Mouse (Mus musculus) intestine, embryonic 14.5 days (tissue): Measurements from ENCODE around the gene Hdac8. TPM values are rescaled to one million over a fixed set of nuclear protein-coding genes. Genes with fewer than 3 reads are reported as not detected.

Experiments used
- ATAC-seq: fragments of 200-750 bp; cut with Nextera tagmentation; replicated peaks from 2 replicates; pipeline ENCODE4 v1.8.0; 2017; ENCODE audit warnings: low read depth, moderate number of reproducible peaks, moderate TSS enrichment, moderate library complexity; ENCODE audit not compliant: low FRiP score, low TSS enrichment
- DNase-seq: peaks from one replicate; pipeline ENCODE4 v3.0.0-alpha.2; 2018; ENCODE audit warnings: low spot score
- H3K27ac ChIP-seq: fragments of 300-500 bp; sonication (generic); 2 replicates; pipeline ENCODE4 v1.5.1; 2014; ENCODE audit warnings: low read depth, mild to moderate bottlenecking, control low read depth
- H3K27me3 ChIP-seq: fragments of 300-500 bp; sonication (generic); replicated peaks from 2 replicates; pipeline ENCODE4 v1.6.1; 2014; ENCODE audit warnings: low read length, control low read depth; ENCODE audit not compliant: control insufficient read depth, insufficient read depth
- H3K36me3 ChIP-seq: fragments of 300-500 bp; sonication (generic); 2 replicates; pipeline ENCODE4 v1.6.1; 2014; ENCODE audit warnings: low read length, control low read depth; ENCODE audit not compliant: control insufficient read depth, insufficient read depth
- H3K4me1 ChIP-seq: fragments of 300-500 bp; sonication (generic); replicated peaks from 2 replicates; pipeline ENCODE4 v1.6.1; 2014; ENCODE audit warnings: low read length, control low read depth, mixed read lengths; ENCODE audit not compliant: control insufficient read depth, insufficient read depth
- H3K4me2 ChIP-seq: fragments of 300-500 bp; sonication (generic); 2 replicates; pipeline ENCODE4 v1.6.1; 2014; ENCODE audit warnings: low read length
- H3K4me3 ChIP-seq: fragments of 300-500 bp; sonication (generic); 2 replicates; pipeline ENCODE4 v1.5.1; 2014; ENCODE audit warnings: low read depth, low read length, control low read depth, mixed read lengths
- H3K9ac ChIP-seq: fragments of 300-500 bp; sonication (generic); 2 replicates; pipeline ENCODE4 v1.6.1; 2014; ENCODE audit warnings: mild to moderate bottlenecking, low read length
- H3K9me3 ChIP-seq: fragments of 300-500 bp; sonication (generic); 2 replicates; pipeline ENCODE4 v1.6.1; 2016; ENCODE audit warnings: low read length, control low read depth; ENCODE audit not compliant: control insufficient read depth
- WGBS: fragments of 180-500 bp; shearing (Covaris S2); extraction: QIAGEN DNeasy Blood & Tissue Kit; methylation state at CpG from one replicate; pipeline ENCODE4 v1.1.7; 2014; 5-methylcytosine and 5-hydroxymethylcytosine counted together
- polyA plus RNA-seq: library from polyadenylated mRNA; unstranded; fragments of >200 nt; fragmentation: Nextera tagmentation; extraction: Ambion mirVana; gene quantifications from 2 replicates; pipeline ENCODE4 v1.2.1, GENCODE M21; 2014

Hdac8 gene
- 1.6 and 2.3 TPM in 2 replicates for polyA plus RNA-seq

DNA sequence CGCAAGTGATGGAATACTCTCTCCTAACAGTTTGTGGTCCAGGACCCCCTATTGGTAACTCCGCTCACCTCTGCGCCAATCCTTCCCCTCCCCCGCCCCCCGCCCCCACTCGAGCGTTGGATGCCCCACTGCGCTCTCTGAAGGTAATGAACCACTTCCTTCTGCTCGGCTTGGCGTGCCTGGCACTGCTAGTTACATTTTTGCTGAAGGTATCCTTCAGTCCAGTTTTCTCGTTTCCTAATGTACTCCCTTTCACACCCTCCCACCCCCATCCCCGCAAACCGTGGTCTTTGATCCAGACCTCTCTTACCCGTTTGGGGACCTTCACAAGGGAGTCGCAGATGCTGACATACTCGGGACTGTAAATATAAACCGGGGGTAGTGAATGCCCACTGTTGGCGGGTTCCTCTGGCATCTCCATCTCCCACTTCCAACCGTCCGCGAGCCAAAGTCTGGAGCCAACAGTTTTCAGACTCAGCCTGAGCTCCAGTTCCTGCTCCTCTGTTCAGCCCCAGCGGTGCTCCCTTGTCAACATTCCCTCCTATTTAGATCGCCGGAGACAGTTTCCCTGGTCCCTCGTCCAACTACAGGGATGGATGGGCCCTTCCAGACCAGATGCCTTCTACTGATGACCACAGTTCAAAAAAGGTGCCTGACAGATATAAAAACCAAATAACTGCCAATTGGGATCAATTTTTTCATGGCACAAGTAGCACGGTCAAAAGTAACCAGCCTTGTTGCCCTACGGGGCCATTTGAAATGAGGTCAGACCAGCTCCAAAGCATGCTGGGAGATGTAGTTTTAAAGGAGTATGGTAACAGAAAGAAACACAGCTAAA is at the start of gene Hdac8:
Hdac8 (minus strand) TSS at position 716 of the 838 bp plus-strand sequence.
- Histone ChIP-seq H3K4me2 (peak within 1 kb of the TSS; percentile 51), H3K36me3 (no peaks in the 10 kb centered on the region), H3K9me3 (no peaks in the 10 kb centered on the region), H3K27me3 (0 out of 2 replicates have a peak, but pooled peaks cover 13% of the 10 kb centered on the region), H3K9ac (peak within 1 kb of the TSS; percentile 50), H3K4me3 (peak within 1 kb of the TSS; percentile 52), H3K4me1 (no peaks in the 10 kb centered on the region; the same call in 1 of the 2 replicates), H3K27ac (no peak within 1 kb of the TSS)
- ATAC-seq = peak; percentile 85
- 14% methylated on average over 24 of the region's 27 CpGs for WGBS
- DNase-seq = peak; percentile 75

DNA sequence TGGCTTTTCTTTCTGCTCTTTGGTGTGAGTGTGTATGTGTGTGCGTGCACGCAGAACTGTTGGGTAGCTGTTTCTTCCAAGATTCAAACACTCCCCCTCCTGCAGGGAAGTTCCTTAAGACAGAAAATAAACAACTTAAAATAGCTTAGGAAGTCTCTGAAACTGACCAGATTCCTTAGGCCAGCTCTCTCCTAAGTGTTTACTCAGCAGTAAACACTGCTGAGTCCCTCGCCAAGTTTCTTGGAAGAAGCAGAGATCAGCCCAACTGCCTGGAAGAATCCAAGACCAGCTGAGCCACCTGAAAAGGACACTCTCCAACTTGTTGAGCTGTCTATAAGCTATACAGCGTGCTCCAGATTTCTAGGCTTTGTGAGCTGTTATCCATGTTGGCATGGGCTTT is 4.0 kb upstream of the Hdac8 start:
- Histone ChIP-seq H3K27me3 (peaks cover 11% of the 10 kb centered on the region; the same call in 1 of the 2 replicates), H3K4me3 (no peak overlapping the region), H3K9me3 (no peaks in the 10 kb centered on the region), H3K4me1 (no peaks in the 10 kb centered on the region; the same call in 1 of the 2 replicates), H3K4me2 (no peak overlapping the region), H3K9ac (no peak overlapping the region), H3K36me3 (no peaks in the 10 kb centered on the region), H3K27ac (no peak overlapping the region)
- WGBS = 36% methylated on average over 4 of the region's 4 CpGs
- DNase-seq (no peak), ATAC-seq (no peak)

- WGBS = 30% methylated on average over 10 of the region's 10 CpGs
- no peak for ATAC-seq
- peak overlapping the region; percentile 50 for H3K9ac ChIP-seq
Measured at GRCm38 (mm10) chrX:102504179-102504578, 980 bp downstream of the Hdac8 start.

GRCm38 (mm10) chrX:102493992-102494730 is 11.0 kb downstream of the Hdac8 start:
- DNase-seq = no peak
- Histone ChIP-seq H3K4me2 (no peak overlapping the region), H3K27me3 (0 out of 2 replicates have a peak, but pooled peaks cover 2% of the 10 kb centered on the region), H3K4me1 (no peaks in the 10 kb centered on the region), H3K27ac (no peak overlapping the region), H3K9me3 (no peaks in the 10 kb centered on the region), H3K36me3 (peaks cover 13% of the 10 kb centered on the region; the same call in 1 of the 2 replicates), H3K9ac (no peak overlapping the region), H3K4me3 (no peak overlapping the region)
- 69% methylated on average over 6 of the region's 6 CpGs for WGBS
- ATAC-seq = no peak

More at GRCm38 (mm10) chrX:102504179-102504578, 980 bp downstream of the Hdac8 start:
- Histone ChIP-seq H3K36me3 (0 out of 2 replicates have a peak, but pooled peaks cover 6% of the 10 kb centered on the region), H3K27ac (no peak overlapping the region), H3K9me3 (no peaks in the 10 kb centered on the region), H3K4me3 (peak overlapping the region; percentile 52), H3K4me2 (peak overlapping the region; percentile 51), H3K27me3 (0 out of 2 replicates have a peak, but pooled peaks cover 11% of the 10 kb centered on the region), H3K4me1 (no peaks in the 10 kb centered on the region; the same call in 1 of the 2 replicates)
- no peak for DNase-seq

DNA sequence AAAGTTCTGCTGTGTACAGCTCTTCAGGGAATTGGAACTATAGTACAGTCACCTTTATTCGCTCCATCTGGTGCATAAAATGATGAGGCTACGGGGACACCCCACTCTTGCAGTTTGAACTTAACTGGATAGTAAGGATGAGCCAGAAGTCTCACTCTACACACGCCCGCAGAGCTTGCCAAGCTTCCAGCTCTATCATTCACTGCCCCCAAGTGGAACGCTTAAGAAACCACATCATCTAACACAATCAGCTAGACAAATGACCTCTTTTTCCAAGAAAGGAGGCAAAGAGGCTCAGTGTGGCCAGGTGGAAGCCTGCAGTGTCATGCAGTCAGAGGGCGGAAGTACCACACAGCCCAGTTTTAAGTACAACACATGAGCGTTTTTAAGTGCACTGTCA is 19.6 kb downstream of the Hdac8 start:
- 73% methylated on average over 7 of the region's 7 CpGs for WGBS
- Histone ChIP-seq H3K4me3 (no peak overlapping the region), H3K9me3 (no peaks in the 10 kb centered on the region), H3K9ac (no peak overlapping the region), H3K36me3 (no peaks in the 10 kb centered on the region), H3K4me2 (no peak overlapping the region), H3K27ac (no peak overlapping the region), H3K27me3 (0 out of 2 replicates have a peak, but pooled peaks cover 6% of the 10 kb centered on the region), H3K4me1 (no peaks in the 10 kb centered on the region)
- ATAC-seq = no peak
- no peak for DNase-seq

DNA sequence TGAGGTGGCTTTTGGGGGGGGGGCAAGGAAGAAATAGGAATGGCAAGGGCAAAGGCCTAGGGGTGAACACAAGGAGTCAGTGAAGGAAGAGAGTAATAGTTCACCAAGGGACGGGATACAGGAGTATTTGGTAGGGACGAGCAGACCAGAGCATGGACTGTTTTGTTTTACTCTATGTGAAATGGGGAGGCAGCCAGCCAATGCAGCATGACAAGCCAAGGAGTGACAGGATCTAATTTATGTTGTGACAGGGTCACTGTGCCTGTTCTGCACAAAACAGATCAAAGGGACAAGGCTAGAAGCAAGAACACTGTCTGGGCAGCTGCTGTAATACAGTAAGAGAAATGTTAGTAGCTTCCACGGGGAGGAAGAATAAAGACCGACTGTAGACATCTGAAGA is 25.5 kb downstream of the Hdac8 start:
- 80% methylated on average over 4 of the region's 4 CpGs for WGBS
- Histone ChIP-seq H3K27ac (no peak overlapping the region), H3K4me2 (no peak overlapping the region), H3K4me1 (no peaks in the 10 kb centered on the region), H3K9me3 (no peaks in the 10 kb centered on the region), H3K36me3 (no peaks in the 10 kb centered on the region), H3K27me3 (0 out of 2 replicates have a peak, but pooled peaks cover 2% of the 10 kb centered on the region), H3K9ac (no peak overlapping the region), H3K4me3 (no peak overlapping the region)
- DNase-seq (no peak), ATAC-seq (no peak)

GRCm38 (mm10) chrX:102478965-102479364 is 26.2 kb downstream of the Hdac8 start:
- H3K27ac ChIP-seq = no peak overlapping the region
- H3K36me3 ChIP-seq = no peaks in the 10 kb centered on the region
- H3K27me3 ChIP-seq = 0 out of 2 replicates have a peak, but pooled peaks cover 2% of the 10 kb centered on the region
- DNase-seq (no peak), ATAC-seq (no peak)
- no peak overlapping the region for H3K4me3 ChIP-seq
- H3K4me2 ChIP-seq = no peak overlapping the region
- no peaks in the 10 kb centered on the region for H3K4me1 ChIP-seq
- H3K9ac ChIP-seq = no peak overlapping the region
- no peaks in the 10 kb centered on the region for H3K9me3 ChIP-seq
- WGBS = 28% methylated on average over 4 of the region's 4 CpGs

- no peaks in the 10 kb centered on the region for H3K4me1 ChIP-seq
- H3K4me2 ChIP-seq = no peak overlapping the region
- 0 out of 2 replicates have a peak, but pooled peaks cover 2% of the 10 kb centered on the region for H3K27me3 ChIP-seq
- H3K4me3 ChIP-seq = no peak overlapping the region
- 86% methylated on average over 3 of the region's 3 CpGs for WGBS
- H3K9me3 ChIP-seq = no peaks in the 10 kb centered on the region
- ATAC-seq = no peak
- H3K9ac ChIP-seq = no peak overlapping the region
- H3K36me3 ChIP-seq = no peaks in the 10 kb centered on the region
- no peak overlapping the region for H3K27ac ChIP-seq
- DNase-seq = no peak
Measured at GRCm38 (mm10) chrX:102478481-102478880, 26.7 kb downstream of the Hdac8 start.
